Mouse (Mus musculus) MEL-GATA-1-ER (cell line): ENCODE measurements around the gene Kalrn.

ENCODE experiments used
- DNase-seq: peaks from one replicate; pipeline ENCODE4 v3.0.0-alpha.2; 2012; ENCODE audit warnings: low read depth; ENCODE audit errors: extremely low read depth

Kalrn gene

GRCm38 (mm10) chr16:34440019-34440615 lies 133.2 kb downstream of the Kalrn start:
- no peak for DNase-seq

- no peak for DNase-seq
Observed at GRCm38 (mm10) chr16:34430131-34430530, 143.2 kb downstream of the Kalrn start.

- DNase-seq, result no peak
Observed at GRCm38 (mm10) chr16:34427654-34428053, 145.7 kb downstream of the Kalrn start.

- DNase-seq, result no peak
Observed at GRCm38 (mm10) chr16:34421473-34421872, 151.9 kb downstream of the Kalrn start.

GRCm38 (mm10) chr16:34417966-34418365 lies 155.4 kb downstream of the Kalrn start:
- no peak for DNase-seq

GRCm38 (mm10) chr16:34417383-34417782 lies 155.9 kb downstream of the Kalrn start:
- DNase-seq, result no peak

- no peak for DNase-seq
Observed at GRCm38 (mm10) chr16:34414581-34414980, 158.8 kb downstream of the Kalrn start.

- DNase-seq, result no peak
Observed at GRCm38 (mm10) chr16:34413868-34414333, 159.4 kb downstream of the Kalrn start.

- DNase-seq, result no peak
Observed at GRCm38 (mm10) chr16:34407036-34407435, 166.3 kb downstream of the Kalrn start.

- no peak for DNase-seq
Observed at GRCm38 (mm10) chr16:34405094-34405493, 168.2 kb downstream of the Kalrn start.

- DNase-seq, result no peak
Observed at GRCm38 (mm10) chr16:34401216-34401615, 172.1 kb downstream of the Kalrn start.

GRCm38 (mm10) chr16:34400102-34400728 lies 173.1 kb downstream of the Kalrn start:
- no peak for DNase-seq

GRCm38 (mm10) chr16:34395221-34395811 lies 178.0 kb downstream of the Kalrn start:
- no peak for DNase-seq

- no peak for DNase-seq
Observed at GRCm38 (mm10) chr16:34389520-34390271, 183.6 kb downstream of the Kalrn start.

- DNase-seq, result no peak
Observed at GRCm38 (mm10) chr16:34388871-34389270, 184.5 kb downstream of the Kalrn start.

GRCm38 (mm10) chr16:34385065-34385464 lies 188.3 kb downstream of the Kalrn start:
- no peak for DNase-seq

GRCm38 (mm10) chr16:34382992-34383391 lies 190.3 kb downstream of the Kalrn start:
- no peak for DNase-seq

GRCm38 (mm10) chr16:34376166-34376857 lies 197.0 kb downstream of the Kalrn start:
- no peak for DNase-seq

GRCm38 (mm10) chr16:34373519-34373918 lies 199.8 kb downstream of the Kalrn start:
- DNase-seq, result no peak

- DNase-seq, result no peak
Observed at GRCm38 (mm10) chr16:34372103-34372741, 201.1 kb downstream of the Kalrn start.

- DNase-seq, result no peak
Observed at GRCm38 (mm10) chr16:34359206-34359605, 214.1 kb downstream of the Kalrn start.
